Mouse (Mus musculus) left cerebral cortex, adult 18-20 months (tissue): ENCODE results near the gene Smim10l1. TPM values are rescaled to one million over a fixed set of nuclear protein-coding genes. Genes with fewer than 3 reads are reported as not detected.
A peak's percentile ranks its signal among the peaks of the same experiment; 100 is the strongest.

Source experiments
- DNase-seq, 2 experiments: peaks; one replicate each; pipeline ENCODE4 v3.0.0; 2021 to 2022; ENCODE audit warnings: low spot score in 2 of 2, mixed read lengths in 1 of 2
- long read RNA-seq, 2 experiments: library from polyadenylated mRNA; stranded (forward); transcript quantifications; one replicate each; pipeline ENCODE4 v2.0.0; 2021
- total RNA-seq, 2 experiments: library from RNA; stranded (reverse); gene quantifications; 2 replicates each; pipeline ENCODE4 v1.2.3; 2021

Smim10l1 gene
- 100 to 1,000 TPM; 118 to 123 TPM for total RNA-seq
- long read RNA-seq, experiment 1, transcript Smim10l1-201 (1 exons, 2,842 nt): major isoform, 252 of 252 reads
- long read RNA-seq, experiment 1, partial matches to known transcripts: 0 of 252 reads
- long read RNA-seq, experiment 1, other reads (novel, unspliced or antisense): 0 of 252 reads
- long read RNA-seq, experiment 2, transcript Smim10l1-201 (1 exons, 2,842 nt): major isoform, 216 of 217 reads
- long read RNA-seq, experiment 2, partial matches to known transcripts: 0 of 217 reads
- long read RNA-seq, experiment 2, other reads (novel, unspliced or antisense): 0 of 217 reads

GRCm38 (mm10) chr6:133104609-133104921 lies at the start of gene Smim10l1:
Gene Smim10l1, plus strand, starts transcription at chr6:133104909.
- DNase-seq: no peak

- no peak for DNase-seq
These were observed 49.0 kb upstream of the Smim10l1 start, which contains the start of gene Tas2r140 for GRCm38 (mm10) chr6:133055716-133056115. Gene Tas2r140, minus strand, starts transcription at chr6:133055816.

- no peak for DNase-seq
These were observed 12.5 kb upstream of the Smim10l1 start for GRCm38 (mm10) chr6:133092226-133092625.

GRCm38 (mm10) chr6:133102430-133102829 lies 2.3 kb upstream of the Smim10l1 start:
- DNase-seq: no peak

GRCm38 (mm10) chr6:133104922-133105859 lies 482 bp downstream of the Smim10l1 start:
- peak; percentile 88 for DNase-seq

Other genes starting within 250 kb of the Smim10l1 start
- not detected for gene Tas2r116, start 249.5 kb upstream of the Smim10l1 start, total RNA-seq
- not detected for gene Tas2r110, start 236.9 kb upstream of the Smim10l1 start, total RNA-seq
- gene Tas2r113, start 211.9 kb upstream of the Smim10l1 start, total RNA-seq: not detected
- not detected for gene Tas2r125, start 195.3 kb upstream of the Smim10l1 start, total RNA-seq
- gene Tas2r129, start 153.8 kb upstream of the Smim10l1 start, total RNA-seq: not detected
- not detected for gene Tas2r131, start 147.0 kb upstream of the Smim10l1 start, total RNA-seq
- gene Tas2r109, start 123.9 kb upstream of the Smim10l1 start, total RNA-seq: not detected
- gene Tas2r103, start 67.8 kb upstream of the Smim10l1 start, total RNA-seq: not detected
- gene Tas2r140, start 49.1 kb upstream of the Smim10l1 start, total RNA-seq: not detected
- not detected for gene 5530400C23Rik, start 187.3 kb downstream of the Smim10l1 start, total RNA-seq